Mouse (Mus musculus) kidney, adult 2 months (tissue): ENCODE measurements at regions not wholly inside any gene's neighbourhood (a gene's known extent, or its start where the extent isn't known, plus 50 kb on each side); places are given as distances from the start of the nearest gene placed in this dataset.

Experiments
- DNase-seq: peaks from one replicate; pipeline ENCODE4 v3.0.0; 2021
- H3K27ac ChIP-seq: fragments of 200-500 bp; 2 replicates; pipeline ENCODE4 v1.5.1; 2012; ENCODE audit warnings: low read depth, low read length, control low read depth, inconsistent platforms; ENCODE audit not compliant: insufficient read depth
- H3K27me3 ChIP-seq: fragments of 200-500 bp; replicated peaks from 2 replicates; pipeline ENCODE4 v1.6.1; 2012; ENCODE audit warnings: mild to moderate bottlenecking, moderate library complexity, low read length, inconsistent platforms; ENCODE audit not compliant: control insufficient read depth, insufficient read depth
- H3K36me3 ChIP-seq: fragments of 200-500 bp; 2 replicates; pipeline ENCODE4 v1.6.1; 2012; ENCODE audit warnings: mild to moderate bottlenecking, moderate library complexity, low read length, inconsistent platforms; ENCODE audit not compliant: control insufficient read depth, insufficient read depth
- H3K4me1 ChIP-seq: fragments of 200-500 bp; 2 replicates; pipeline ENCODE4 v1.6.1; 2011; ENCODE audit warnings: low read length; ENCODE audit not compliant: control insufficient read depth, insufficient read depth
- H3K4me3 ChIP-seq: fragments of 200-500 bp; 2 replicates; pipeline ENCODE4 v1.5.1; 2011; ENCODE audit warnings: mild to moderate bottlenecking, low read depth, low read length, control low read depth; ENCODE audit not compliant: insufficient read depth
- CTCF ChIP-seq: fragments of 200-500 bp; conservative IDR thresholded peaks from 2 replicates; pipeline ENCODE4 v1.5.1; 2011; ENCODE audit warnings: low read depth, mild to moderate bottlenecking, control low read depth, low read length, moderate library complexity, mixed read lengths; ENCODE audit not compliant: insufficient read depth, insufficient read length
- POLR2A ChIP-seq: fragments of 200-500 bp; IDR thresholded peaks from one replicate; pipeline ENCODE4 v1.6.1; 2011; ENCODE audit warnings: low read depth, low read length, control low read depth
- WGBS: fragments of 180-500 bp; shearing (Covaris S2); methylation state at CpG from one replicate; pipeline ENCODE4 v1.1.7; 2018; 5-methylcytosine and 5-hydroxymethylcytosine counted together

DNA sequence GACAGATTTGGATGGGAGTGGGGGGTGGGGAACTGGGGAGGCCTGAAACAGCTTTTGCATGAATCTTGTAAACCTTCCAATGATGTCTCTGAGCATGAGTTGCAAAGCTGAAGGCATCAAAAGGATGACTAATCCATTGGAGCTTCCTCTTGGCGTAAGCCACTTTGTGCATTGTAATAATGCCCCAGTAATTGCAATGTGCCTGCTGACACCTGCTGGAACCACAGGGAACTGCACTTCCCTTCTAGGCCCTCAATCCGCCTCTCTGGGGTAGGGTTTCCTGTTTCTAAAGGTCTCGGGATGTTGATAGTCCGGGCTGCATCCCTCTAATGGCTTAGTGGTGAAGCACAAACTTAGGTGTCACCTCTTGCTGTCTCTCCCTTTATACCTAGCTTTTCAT, 52.3 kb upstream of the Ssx2ip start:
- DNase-seq = peak; percentile 18
- whole genome bisulfite sequencing = 76% methylated on average over 4 of the region's 4 CpGs
- H3K27me3 ChIP-seq = no peaks in the 10 kb centered on the region
- no peaks in the 10 kb centered on the region for H3K36me3 ChIP-seq
- TF ChIP-seq POLR2A (no peak), CTCF (peak; percentile 67)
- no peaks in the 10 kb centered on the region for H3K4me1 ChIP-seq
- H3K27ac ChIP-seq = no peak overlapping the region
- no peak overlapping the region for H3K4me3 ChIP-seq

DNA sequence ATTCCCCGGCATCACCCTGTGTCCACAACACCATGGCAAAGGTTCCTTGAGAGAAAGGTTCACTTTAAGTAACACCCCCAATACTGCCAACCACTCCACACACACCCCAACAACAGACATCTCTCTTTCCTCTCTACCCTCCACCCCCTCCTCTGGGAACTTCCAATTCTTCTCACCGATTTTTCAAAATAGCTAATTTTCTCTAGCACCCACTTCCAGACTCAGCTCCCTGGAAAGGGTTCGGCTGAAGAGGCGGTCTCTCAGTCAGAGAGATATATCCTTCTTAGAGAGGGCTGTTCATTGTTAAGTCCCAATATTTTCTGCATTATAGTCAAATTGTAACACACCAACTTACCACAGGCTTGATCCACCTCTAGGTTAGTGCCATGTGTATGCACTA, 50.5 kb upstream of the Ssx2ip start:
- 91% methylated on average over 4 of the region's 4 CpGs for WGBS
- Histone ChIP-seq H3K4me1 (no peaks in the 10 kb centered on the region), H3K36me3 (no peaks in the 10 kb centered on the region), H3K27me3 (no peaks in the 10 kb centered on the region), H3K4me3 (no peak overlapping the region), H3K27ac (no peak overlapping the region)
- no peak for DNase-seq
- no peak for TF ChIP-seq POLR2A
- no peak for TF ChIP-seq CTCF
